Mouse (Mus musculus): Measurements from ENCODE around the gene Hectd4. TPM values are rescaled to one million over a fixed set of nuclear protein-coding genes. Genes with fewer than 3 reads are reported as not detected.
A peak's percentile ranks its signal among the peaks of the same experiment; 100 is the strongest.

The Hectd4 gene
- 18.8 and 19.5 TPM in 2 replicates for total RNA-seq (2014; rRNA removed; ENCODE audit: low replicate concordance)
- polyA plus RNA-seq (2015; fragmentation: Nextera tagmentation; extraction: Ambion mirVana), result 1.8 and 2.0 TPM in 2 replicates

DNA sequence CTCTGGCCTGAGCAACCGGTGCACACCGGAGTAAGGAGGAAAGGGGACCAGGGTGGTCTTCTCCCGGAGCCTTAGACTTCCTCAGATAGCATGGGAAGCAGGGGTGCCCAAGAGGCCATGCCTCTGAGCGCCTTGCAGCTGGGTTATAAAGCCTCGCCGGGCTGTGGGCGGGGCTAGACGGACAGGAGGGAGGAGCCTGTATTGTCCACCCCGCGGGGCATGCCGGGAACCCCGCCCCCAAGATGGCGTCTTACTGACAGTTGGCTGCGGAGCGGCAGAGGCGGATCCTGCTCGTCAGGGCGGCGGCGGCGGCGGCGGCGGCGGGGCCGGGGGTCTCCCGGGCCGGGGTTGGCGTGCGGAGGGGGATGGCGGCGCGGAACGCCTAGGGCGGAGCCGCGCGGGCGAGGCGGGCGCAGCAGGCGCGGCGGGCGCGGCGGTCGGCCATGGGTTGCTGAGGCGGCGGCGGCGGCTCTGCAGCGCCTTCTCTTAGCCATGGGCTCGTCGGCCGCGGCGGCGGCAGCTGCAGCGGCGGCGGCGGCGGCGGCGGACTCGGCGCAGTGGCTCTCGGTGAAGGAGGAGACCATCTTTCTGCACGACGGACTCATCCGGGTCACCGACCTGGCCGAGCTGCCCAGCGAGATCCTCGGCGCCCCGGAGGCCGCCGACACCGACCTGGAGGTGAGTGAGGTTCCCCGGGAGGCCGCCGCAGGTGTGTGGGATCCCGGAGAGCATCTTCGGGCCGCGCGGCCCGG, at the start of gene Hectd4:
Hectd4 (plus strand) TSS at position 240 of the 752 bp plus-strand sequence.
- no peaks in the 10 kb centered on the region for H3K27me3 ChIP-seq (ENCODE audit: control insufficient read depth, insufficient read depth, low read length)
- peak within 1 kb of the TSS; percentile 90 for H3K4me2 ChIP-seq (ENCODE audit: low read depth, low read length)
- peak within 1 kb of the TSS; percentile 90 for H3K9ac ChIP-seq (replicated peaks; ENCODE audit: low read depth, low read length)
- peaks cover 7% of the 10 kb centered on the region; the same call in 1 of the 2 replicates for H3K4me1 ChIP-seq (ENCODE audit: control insufficient read depth, insufficient read depth)
- peak within 1 kb of the TSS; percentile 88 for H3K27ac ChIP-seq (ENCODE audit: low read depth)
- peak within 1 kb of the TSS; percentile 95 for H3K4me3 ChIP-seq (ENCODE audit: low read depth, low read length)
- H3K9me3 ChIP-seq (replicated peaks; ENCODE audit: control insufficient read depth, low read length), result no peaks in the 10 kb centered on the region
- TF ChIP-seq EP300 (IDR thresholded peaks at IDR 0.05; ENCODE audit: low read depth), result no peak
- TF ChIP-seq CTCF (IDR thresholded peaks at IDR 0.05; ENCODE audit: low read depth), result no peak
- DNase-seq (ENCODE audit: low spot score), result peak; percentile 93
- H3K36me3 ChIP-seq (replicated peaks; ENCODE audit: control insufficient read depth, insufficient read depth, low read length), result no peaks in the 10 kb centered on the region
- ATAC-seq (ENCODE audit: insufficient read depth, low read depth), result peak; percentile 97
- 1% methylated on average over 49 of the region's 90 CpGs for WGBS

DNA sequence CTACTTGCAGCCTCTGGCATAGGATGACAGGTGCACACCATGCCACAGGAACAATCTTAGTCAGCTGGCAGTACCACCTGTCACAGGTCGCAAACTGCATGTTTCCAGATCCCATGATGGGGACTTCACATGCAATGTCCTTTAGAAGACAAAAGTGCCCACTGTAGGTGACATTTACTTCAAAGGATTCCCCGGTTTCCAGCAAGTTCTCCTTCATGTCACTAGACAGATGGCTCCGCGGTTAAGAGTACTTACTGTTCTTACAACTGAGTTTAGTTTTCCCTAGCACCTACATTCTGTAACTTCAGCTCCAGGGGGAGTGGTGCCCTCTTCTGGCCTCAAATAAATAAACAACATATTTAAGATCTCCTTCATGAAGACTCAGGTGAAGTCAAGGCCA, 47.2 kb upstream of the Hectd4 start:
- Histone ChIP-seq H3K9me3 (replicated peaks; ENCODE audit: control insufficient read depth, low read length) (no peaks in the 10 kb centered on the region), H3K4me2 (ENCODE audit: low read depth, low read length) (no peak overlapping the region), H3K27me3 (ENCODE audit: control insufficient read depth, insufficient read depth, low read length) (no peaks in the 10 kb centered on the region), H3K4me1 (ENCODE audit: control insufficient read depth, insufficient read depth) (no peaks in the 10 kb centered on the region), H3K9ac (replicated peaks; ENCODE audit: low read depth, low read length) (no peak overlapping the region), H3K4me3 (ENCODE audit: low read depth, low read length) (no peak overlapping the region), H3K27ac (ENCODE audit: low read depth) (no peak overlapping the region), H3K36me3 (replicated peaks; ENCODE audit: control insufficient read depth, insufficient read depth, low read length) (peaks cover 32% of the 10 kb centered on the region)
- 82% methylated on average over 4 of the region's 4 CpGs for WGBS
- peak; percentile 34 for DNase-seq (ENCODE audit: low spot score)
- TF ChIP-seq CTCF (IDR thresholded peaks at IDR 0.05; ENCODE audit: low read depth) (peak; percentile 38), EP300 (IDR thresholded peaks at IDR 0.05; ENCODE audit: low read depth) (no peak)
- ATAC-seq (ENCODE audit: insufficient read depth, low read depth), result no peak

DNA sequence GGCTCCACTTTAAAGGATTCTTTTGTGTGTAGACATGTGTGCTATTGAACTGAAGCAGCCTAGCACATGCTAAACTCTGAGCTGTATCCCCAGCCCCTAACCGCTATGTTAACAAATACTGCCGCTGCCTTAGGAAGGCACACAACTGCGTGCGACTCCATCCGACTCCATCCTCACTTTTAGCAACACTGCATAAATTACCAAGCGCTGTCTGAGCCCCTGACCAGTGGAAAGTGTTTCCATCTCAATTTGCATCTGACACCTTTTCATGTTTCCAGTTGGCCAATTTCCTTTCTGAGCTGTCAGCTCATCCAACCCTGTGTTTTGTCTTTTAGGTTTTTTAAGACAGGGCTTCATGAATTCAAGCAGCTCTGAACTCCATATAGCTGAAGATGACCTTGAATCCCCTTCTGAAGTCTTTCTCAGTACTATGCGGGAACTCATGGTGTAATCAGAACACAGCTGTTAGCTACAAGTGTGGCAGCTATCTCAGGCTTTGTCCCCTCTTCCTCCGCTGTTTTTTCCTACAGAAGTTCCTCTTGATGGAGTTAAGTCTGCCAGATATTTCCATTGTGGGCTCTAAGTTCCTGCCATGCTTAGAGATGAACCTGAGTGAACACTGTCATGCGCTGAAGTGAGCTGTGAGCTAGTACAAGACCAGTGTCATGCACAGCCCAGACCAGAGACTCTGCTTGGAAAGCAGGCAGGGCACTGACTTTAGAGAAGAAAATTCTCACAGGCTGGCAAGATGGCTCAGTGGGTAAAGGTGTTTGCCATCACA, 40.8 kb upstream of the Hectd4 start:
- Histone ChIP-seq H3K4me3 (ENCODE audit: low read depth, low read length) (no peak overlapping the region), H3K36me3 (replicated peaks; ENCODE audit: control insufficient read depth, insufficient read depth, low read length) (0 out of 2 replicates have a peak, but pooled peaks cover 4% of the 10 kb centered on the region), H3K27me3 (ENCODE audit: control insufficient read depth, insufficient read depth, low read length) (no peaks in the 10 kb centered on the region), H3K4me1 (ENCODE audit: control insufficient read depth, insufficient read depth) (peaks cover 38% of the 10 kb centered on the region), H3K9ac (replicated peaks; ENCODE audit: low read depth, low read length) (no peak overlapping the region), H3K27ac (ENCODE audit: low read depth) (peak overlapping the region; percentile 5), H3K9me3 (replicated peaks; ENCODE audit: control insufficient read depth, low read length) (no peaks in the 10 kb centered on the region), H3K4me2 (ENCODE audit: low read depth, low read length) (no peak overlapping the region)
- no peak for TF ChIP-seq CTCF (IDR thresholded peaks at IDR 0.05; ENCODE audit: low read depth)
- DNase-seq (ENCODE audit: low spot score) (no peak), ATAC-seq (ENCODE audit: insufficient read depth, low read depth) (peak; percentile 27; the same call in 1 of the 2 replicates)
- 39% methylated on average over 9 of the region's 9 CpGs for WGBS

DNA sequence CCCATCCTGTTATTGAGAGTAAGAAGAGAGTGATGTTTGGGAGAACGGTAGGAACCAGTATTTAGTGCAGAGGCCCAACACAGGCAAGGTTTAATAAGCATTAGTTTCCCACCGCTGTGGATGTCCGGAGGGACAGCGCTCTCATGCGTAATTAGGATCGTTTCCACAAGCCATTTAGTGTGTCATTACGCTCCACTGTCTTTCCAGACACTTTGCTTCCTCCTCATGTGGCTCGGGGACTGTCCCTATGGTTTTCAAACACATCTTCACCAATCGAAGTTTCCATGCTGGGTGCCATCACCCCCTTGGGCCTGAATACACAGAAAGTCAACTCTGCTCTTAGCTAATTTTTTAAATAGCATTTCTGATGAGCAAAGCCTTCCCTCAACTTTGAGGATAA, 36.8 kb upstream of the Hectd4 start:
- DNase-seq (ENCODE audit: low spot score), result no peak
- no peak for ATAC-seq (ENCODE audit: insufficient read depth, low read depth)
- H3K27ac ChIP-seq (ENCODE audit: low read depth), result no peak overlapping the region
- no peaks in the 10 kb centered on the region for H3K36me3 ChIP-seq (replicated peaks; ENCODE audit: control insufficient read depth, insufficient read depth, low read length)
- no peak overlapping the region for H3K4me3 ChIP-seq (ENCODE audit: low read depth, low read length)
- H3K9ac ChIP-seq (replicated peaks; ENCODE audit: low read depth, low read length), result no peak overlapping the region
- no peak for TF ChIP-seq CTCF (IDR thresholded peaks at IDR 0.05; ENCODE audit: low read depth)
- TF ChIP-seq EP300 (IDR thresholded peaks at IDR 0.05; ENCODE audit: low read depth), result no peak
- no peaks in the 10 kb centered on the region for H3K27me3 ChIP-seq (ENCODE audit: control insufficient read depth, insufficient read depth, low read length)
- no peak overlapping the region for H3K4me2 ChIP-seq (ENCODE audit: low read depth, low read length)
- no peaks in the 10 kb centered on the region for H3K9me3 ChIP-seq (replicated peaks; ENCODE audit: control insufficient read depth, low read length)
- peaks cover 76% of the 10 kb centered on the region for H3K4me1 ChIP-seq (ENCODE audit: control insufficient read depth, insufficient read depth)
- WGBS, result 89% methylated on average over 9 of the region's 9 CpGs

DNA sequence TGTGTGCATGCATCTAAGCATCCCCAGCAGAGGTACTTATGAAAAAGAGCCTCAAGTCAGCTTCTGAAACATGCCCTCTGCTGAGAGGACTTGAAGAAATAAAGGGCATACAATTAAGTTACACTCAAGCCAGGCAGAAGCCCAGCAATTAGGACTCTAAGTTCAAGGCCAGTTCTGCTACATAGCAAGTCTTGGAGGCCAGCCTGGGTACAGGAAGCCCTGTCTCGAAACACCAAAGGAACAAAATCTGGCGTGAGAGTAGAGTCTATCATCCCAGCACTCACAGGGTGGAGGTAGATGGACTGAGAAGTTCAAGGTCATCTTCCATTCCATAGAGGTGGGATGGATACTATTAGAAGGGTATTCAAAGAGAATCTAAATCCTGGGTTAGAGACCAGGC, 35.6 kb upstream of the Hectd4 start:
- H3K27me3 ChIP-seq (ENCODE audit: control insufficient read depth, insufficient read depth, low read length), result no peaks in the 10 kb centered on the region
- ATAC-seq (ENCODE audit: insufficient read depth, low read depth), result no peak
- no peak overlapping the region for H3K4me3 ChIP-seq (ENCODE audit: low read depth, low read length)

More for the DNA sequence above, 35.6 kb upstream of the Hectd4 start:
- 25% methylated on average over 2 of the region's 2 CpGs for WGBS
- no peak for TF ChIP-seq EP300 (IDR thresholded peaks at IDR 0.05; ENCODE audit: low read depth)
- 0 out of 2 replicates have a peak overlapping the region, but pooled peaks have one; percentile 24 for H3K9ac ChIP-seq (replicated peaks; ENCODE audit: low read depth, low read length)
- DNase-seq (ENCODE audit: low spot score), result no peak
- H3K4me2 ChIP-seq (ENCODE audit: low read depth, low read length), result peak overlapping the region; percentile 43
- H3K36me3 ChIP-seq (replicated peaks; ENCODE audit: control insufficient read depth, insufficient read depth, low read length), result no peaks in the 10 kb centered on the region
- H3K9me3 ChIP-seq (replicated peaks; ENCODE audit: control insufficient read depth, low read length), result no peaks in the 10 kb centered on the region
- peaks cover 75% of the 10 kb centered on the region for H3K4me1 ChIP-seq (ENCODE audit: control insufficient read depth, insufficient read depth)
- H3K27ac ChIP-seq (ENCODE audit: low read depth), result peak overlapping the region; percentile 74
